Mouse (Mus musculus) inflammation-experienced regulatory T-cells, adult 6 months (primary cell): Measurements from ENCODE around the gene Nr2f6. TPM values are rescaled to one million over a fixed set of nuclear protein-coding genes. Genes with fewer than 3 reads are reported as not detected.

Source experiments
- ATAC-seq: one replicate; pipeline ENCODE4 v1.8.0; 2017
- polyA plus RNA-seq, 3 experiments: library from polyadenylated mRNA; unstranded; fragments of 100-300 nt; shearing (Covaris generic); gene quantifications; one replicate each; pipeline ENCODE4 v1.2.1; 2017

The Nr2f6 gene
- 1 to 10 TPM in 2 of 3 experiments, under 1 TPM in 1; 0.93 to 2.4 (median 1.1) TPM for polyA plus RNA-seq

GRCm38 (mm10) chr8:71381421-71381970, at the start of gene Nr2f6:
TSS of gene Nr2f6 (minus strand) at chr8:71381960.
- ATAC-seq: no peak

GRCm38 (mm10) chr8:71422121-71422520, 40.4 kb upstream of the Nr2f6 start:
- no peak for ATAC-seq

- ATAC-seq: peak; percentile 48
Observed at GRCm38 (mm10) chr8:71411535-71412273, 29.9 kb upstream of the Nr2f6 start.

- ATAC-seq: no peak
Observed at GRCm38 (mm10) chr8:71408231-71408630, 26.5 kb upstream of the Nr2f6 start.

GRCm38 (mm10) chr8:71407441-71407840, 25.7 kb upstream of the Nr2f6 start:
- ATAC-seq: no peak

- ATAC-seq: peak; percentile 27
Observed at GRCm38 (mm10) chr8:71406099-71407015, 24.6 kb upstream of the Nr2f6 start.

- peak; percentile 96 for ATAC-seq
Observed at GRCm38 (mm10) chr8:71405401-71406098, 23.8 kb upstream of the Nr2f6 start, which contains the start of gene Ankle1. TSS of gene Ankle1 (plus strand) at chr8:71406010.

GRCm38 (mm10) chr8:71404951-71405351, 23.2 kb upstream of the Nr2f6 start:
- no peak for ATAC-seq

- ATAC-seq: no peak
Observed at GRCm38 (mm10) chr8:71404011-71404410, 22.3 kb upstream of the Nr2f6 start.

GRCm38 (mm10) chr8:71403107-71403885, 21.5 kb upstream of the Nr2f6 start:
- no peak for ATAC-seq

- no peak for ATAC-seq
Observed at GRCm38 (mm10) chr8:71402446-71402964, 20.7 kb upstream of the Nr2f6 start.

GRCm38 (mm10) chr8:71401454-71401853, 19.7 kb upstream of the Nr2f6 start:
- no peak for ATAC-seq

GRCm38 (mm10) chr8:71400826-71401225, 19.1 kb upstream of the Nr2f6 start:
- no peak for ATAC-seq

- ATAC-seq: no peak
Observed at GRCm38 (mm10) chr8:71397701-71398100, 15.9 kb upstream of the Nr2f6 start.

- peak; percentile 99 for ATAC-seq
Observed at GRCm38 (mm10) chr8:71396639-71397305, 15.0 kb upstream of the Nr2f6 start, which contains the start of gene Babam1. TSS of gene Babam1 (plus strand) at chr8:71396861.

GRCm38 (mm10) chr8:71395629-71396028, 13.9 kb upstream of the Nr2f6 start, which contains the start of gene Ushbp1:
TSS of gene Ushbp1 (minus strand) at chr8:71395802.
- ATAC-seq: no peak

- no peak for ATAC-seq
Observed at GRCm38 (mm10) chr8:71395071-71395470, 13.3 kb upstream of the Nr2f6 start.

GRCm38 (mm10) chr8:71394481-71394880, 12.7 kb upstream of the Nr2f6 start:
- ATAC-seq: no peak

- no peak for ATAC-seq
Observed at GRCm38 (mm10) chr8:71392871-71393270, 11.1 kb upstream of the Nr2f6 start.

- no peak for ATAC-seq
Observed at GRCm38 (mm10) chr8:71392391-71392790, 10.6 kb upstream of the Nr2f6 start.

GRCm38 (mm10) chr8:71391696-71392095, 9.9 kb upstream of the Nr2f6 start:
- no peak for ATAC-seq
